Mouse (Mus musculus) left cerebral cortex, adult 9 months (tissue): ENCODE results near the gene Klhdc4.

Experiments used
- DNase-seq, 2 experiments: peaks; one replicate each; pipeline ENCODE4 v3.0.0; 2022; ENCODE audit warnings: low spot score in 2 of 2

Klhdc4 gene

GRCm38 (mm10) chr8:121829048-121829776 is at the start of gene Klhdc4:
Gene Klhdc4 (minus strand): TSS chr8:121829569.
- DNase-seq, result peak; percentile 66 to 92

DNA sequence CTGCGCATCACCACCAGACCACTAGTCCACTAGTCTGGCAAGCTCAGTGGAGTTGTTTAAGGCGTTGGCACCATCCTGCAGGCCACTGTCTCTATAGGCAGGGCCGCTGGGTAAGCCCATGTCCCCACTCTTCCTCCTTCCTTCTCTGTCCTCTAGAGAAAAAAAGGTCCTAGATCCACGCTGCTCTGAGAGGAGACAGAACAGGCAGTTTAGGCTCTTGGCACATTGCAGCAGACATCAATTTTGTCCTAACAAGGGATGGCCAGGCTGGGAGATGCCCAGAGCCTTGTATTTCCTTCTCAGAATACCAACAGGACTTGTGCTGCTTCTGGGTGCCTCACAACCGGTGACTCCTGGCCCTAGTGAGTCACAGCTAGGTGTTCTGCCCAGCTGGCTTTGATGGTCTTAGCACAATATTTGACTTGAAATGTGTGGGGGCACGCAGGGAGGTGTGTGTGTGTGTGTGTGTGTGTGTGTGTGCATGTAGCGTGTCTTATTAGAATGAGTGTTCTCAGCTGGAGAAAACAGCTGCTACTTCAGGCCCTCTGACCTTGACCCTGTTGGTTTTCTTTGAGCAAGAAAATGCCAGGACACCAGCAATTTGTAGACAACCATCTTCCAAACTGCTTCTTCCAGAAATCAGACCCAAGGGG is 48.6 kb upstream of the Klhdc4 start:
- no peak for DNase-seq

DNA sequence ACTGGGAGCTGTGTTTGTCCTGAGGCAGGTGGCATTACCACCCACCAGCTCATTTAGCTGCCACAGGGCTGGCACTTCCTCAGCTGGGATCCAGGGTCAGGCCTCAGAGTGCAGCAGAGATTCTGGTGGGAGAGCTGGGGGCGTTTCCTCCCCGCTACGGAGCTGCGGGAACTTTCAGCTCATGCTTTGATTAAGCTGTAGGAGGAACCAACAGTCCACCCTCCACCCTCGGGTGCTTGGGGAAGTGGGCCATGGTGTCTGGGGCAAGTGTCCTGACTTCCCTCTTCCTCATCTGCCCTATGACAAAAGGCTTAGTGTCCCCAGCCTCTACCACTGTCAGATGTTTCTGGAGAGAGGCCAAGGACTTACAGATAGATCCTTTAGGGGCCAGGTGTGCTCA is 47.8 kb upstream of the Klhdc4 start:
- no peak for DNase-seq

DNA sequence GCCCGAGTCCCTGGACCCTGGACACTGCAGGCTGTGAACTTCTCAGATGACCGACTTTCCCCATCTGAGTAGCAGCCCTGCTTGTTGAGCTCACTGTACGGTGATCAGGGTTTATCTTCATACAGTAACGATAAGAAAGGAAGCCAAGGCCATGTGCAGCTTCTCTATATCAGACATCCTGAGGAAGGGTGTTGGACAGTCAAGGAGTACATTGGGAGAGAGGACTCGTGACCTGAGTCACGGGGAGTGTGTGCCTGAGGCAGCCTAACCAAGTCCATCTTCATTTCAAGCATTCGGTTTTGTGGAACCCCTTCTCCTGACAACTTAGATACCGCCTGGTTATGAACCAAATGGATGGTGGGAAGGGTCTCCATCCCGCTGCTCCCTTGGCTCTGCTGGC is 46.1 kb upstream of the Klhdc4 start:
- DNase-seq, result no peak

GRCm38 (mm10) chr8:121875045-121875444 is 45.7 kb upstream of the Klhdc4 start:
- DNase-seq, result peak in 1 of 2 experiments; percentile 36

DNA sequence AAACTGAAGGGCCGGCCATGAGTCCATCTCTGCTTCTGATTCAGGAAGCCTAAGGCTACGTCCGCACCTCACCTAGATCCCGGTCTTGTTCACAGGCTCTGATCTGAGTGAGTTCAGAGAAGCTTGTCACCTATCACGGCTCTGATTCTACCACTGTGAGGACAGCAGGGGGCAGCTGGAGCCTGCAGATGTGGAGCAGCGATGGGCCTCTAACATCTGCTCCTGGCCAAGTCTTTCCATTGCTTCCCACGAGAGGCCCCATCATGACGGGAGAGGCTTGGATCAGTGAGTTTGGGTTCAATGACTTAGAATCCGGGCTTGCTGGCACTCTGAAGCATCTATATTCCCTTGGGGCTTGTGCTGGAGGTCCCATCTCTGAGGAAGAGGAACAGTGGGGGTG is 44.7 kb upstream of the Klhdc4 start:
- DNase-seq, result no peak

DNA sequence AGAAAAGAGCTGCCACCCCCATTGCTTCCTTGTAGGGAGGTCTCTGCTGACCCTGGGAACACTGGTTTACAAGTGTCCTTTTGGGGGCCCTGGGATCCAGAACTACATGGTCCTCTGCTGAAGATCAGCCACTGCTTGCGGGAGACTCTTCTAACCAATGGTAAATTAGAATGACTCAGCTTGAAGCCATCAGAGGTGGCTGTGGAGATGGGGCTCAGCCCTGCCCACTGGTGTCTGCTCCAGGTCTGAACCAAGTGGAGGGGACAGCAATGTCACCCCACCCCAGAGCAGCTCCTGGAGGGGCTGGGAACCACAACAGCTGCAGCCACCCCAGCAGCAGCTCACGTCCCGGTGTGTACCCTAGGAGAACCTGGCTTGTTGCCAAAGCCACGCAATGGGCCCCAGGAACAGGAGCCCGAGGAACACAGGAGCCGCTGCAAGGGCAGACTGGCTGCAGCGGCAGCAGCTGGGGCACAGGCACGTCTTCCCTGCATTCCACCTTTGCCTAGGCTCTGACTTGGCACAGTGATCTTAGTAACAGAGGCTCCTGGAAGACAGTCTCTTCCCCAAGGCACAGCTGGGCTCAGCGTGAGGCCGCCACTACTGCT is 42.6 kb upstream of the Klhdc4 start:
- DNase-seq, result no peak

DNA sequence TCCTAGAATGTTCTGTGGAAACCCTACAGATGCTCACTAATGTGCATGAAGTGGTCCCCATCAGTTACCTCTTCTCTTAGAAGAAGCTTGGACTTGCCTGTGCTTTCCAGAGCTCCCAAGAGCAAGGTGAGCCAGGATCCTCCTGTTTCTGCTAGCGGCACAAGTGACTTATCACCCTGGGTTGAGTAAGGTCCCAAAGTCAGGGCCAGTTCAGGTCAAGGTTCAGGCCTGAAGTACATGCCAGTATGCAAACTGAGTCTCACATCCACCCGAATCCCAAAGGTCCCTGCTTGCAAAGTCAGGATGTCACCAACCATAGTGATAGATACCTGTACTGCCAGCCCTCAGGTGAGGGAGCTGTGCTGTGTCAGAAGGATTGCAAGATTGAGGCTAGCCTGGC is 40.8 kb upstream of the Klhdc4 start:
- no peak for DNase-seq

- no peak for DNase-seq
Measured at GRCm38 (mm10) chr8:121868896-121869295, 39.5 kb upstream of the Klhdc4 start.

DNA sequence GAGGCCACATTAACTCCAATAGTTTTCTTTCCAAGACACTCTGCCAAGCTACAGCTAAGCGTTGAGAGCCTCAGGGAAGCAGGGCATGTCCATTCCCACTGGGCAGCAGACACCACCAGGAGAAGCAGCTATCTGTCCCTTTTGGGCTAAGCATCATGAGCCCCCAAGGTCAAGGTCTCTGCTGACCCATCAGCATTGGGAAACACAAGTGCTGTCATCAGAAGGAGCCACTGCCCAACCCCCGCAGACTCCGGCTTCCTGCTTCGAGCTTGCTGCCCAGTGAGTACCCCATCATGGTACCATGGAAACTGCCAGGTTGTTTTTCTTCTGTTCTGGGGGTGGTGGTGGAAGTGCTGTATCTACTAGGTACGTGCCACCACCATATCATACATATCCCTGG is 38.8 kb upstream of the Klhdc4 start:
- DNase-seq, result no peak

DNA sequence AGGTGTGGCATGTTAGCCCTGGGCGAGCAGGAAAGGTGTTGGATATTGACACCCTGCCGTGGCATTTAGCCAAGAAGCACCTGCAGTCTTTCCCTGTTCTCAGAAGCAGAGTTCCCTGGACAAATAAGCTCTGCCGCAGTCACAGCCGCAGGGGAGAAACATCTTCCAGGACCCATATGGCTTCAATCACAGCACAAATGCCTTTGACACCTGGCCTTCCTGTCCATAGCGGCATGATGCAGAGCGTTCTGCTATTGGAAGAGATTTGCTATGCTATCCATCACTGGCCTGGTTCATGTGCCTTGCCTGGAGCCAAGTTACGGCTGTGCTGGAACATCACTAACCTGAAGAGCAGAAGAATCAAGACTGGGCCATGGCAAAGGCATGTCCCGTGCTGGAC is 36.0 kb upstream of the Klhdc4 start:
- no peak for DNase-seq

GRCm38 (mm10) chr8:121861806-121862548 is 32.6 kb upstream of the Klhdc4 start:
- no peak for DNase-seq

DNA sequence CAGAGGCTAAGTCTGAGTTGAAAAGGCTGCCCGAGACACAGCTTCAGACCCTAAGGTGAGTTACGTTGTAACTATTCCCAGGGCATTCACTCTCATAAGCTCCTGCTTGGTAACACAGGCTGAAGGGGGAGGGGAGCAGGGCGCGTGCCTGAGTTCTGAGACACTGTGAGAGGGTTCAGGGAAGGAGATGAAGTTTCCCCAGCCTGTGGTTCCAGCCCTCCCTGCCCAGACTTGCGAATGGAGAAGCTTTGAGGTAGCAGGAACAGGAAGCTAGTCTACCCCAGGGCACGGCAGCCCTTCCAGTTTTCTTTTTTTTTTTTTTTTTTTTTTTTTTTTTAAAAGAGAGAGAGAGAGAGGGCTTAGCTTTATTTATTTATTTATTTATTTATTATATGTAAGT is 31.9 kb upstream of the Klhdc4 start:
- DNase-seq, result no peak

DNA sequence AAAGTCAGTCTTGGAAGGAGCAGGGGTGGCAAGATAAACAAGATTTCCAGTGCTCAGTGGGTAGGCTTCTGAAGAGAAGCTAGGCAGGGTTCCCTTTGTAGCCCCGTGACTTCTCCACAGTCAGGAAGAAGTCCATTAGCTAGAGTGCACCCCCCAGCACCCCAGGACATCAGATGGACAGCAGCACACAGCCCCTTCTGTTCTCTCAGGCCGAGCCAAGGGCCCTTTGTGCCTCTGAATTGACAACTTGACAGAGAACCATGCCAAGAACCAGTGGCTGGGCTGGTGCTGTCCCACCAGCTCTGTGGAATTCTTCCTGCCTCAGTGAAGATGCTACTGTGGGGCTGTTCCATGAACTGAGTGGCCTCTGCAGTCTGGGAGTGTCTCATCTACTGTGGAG is 28.4 kb upstream of the Klhdc4 start:
- DNase-seq, result no peak

GRCm38 (mm10) chr8:121857331-121857730 is 28.0 kb upstream of the Klhdc4 start:
- no peak for DNase-seq

DNA sequence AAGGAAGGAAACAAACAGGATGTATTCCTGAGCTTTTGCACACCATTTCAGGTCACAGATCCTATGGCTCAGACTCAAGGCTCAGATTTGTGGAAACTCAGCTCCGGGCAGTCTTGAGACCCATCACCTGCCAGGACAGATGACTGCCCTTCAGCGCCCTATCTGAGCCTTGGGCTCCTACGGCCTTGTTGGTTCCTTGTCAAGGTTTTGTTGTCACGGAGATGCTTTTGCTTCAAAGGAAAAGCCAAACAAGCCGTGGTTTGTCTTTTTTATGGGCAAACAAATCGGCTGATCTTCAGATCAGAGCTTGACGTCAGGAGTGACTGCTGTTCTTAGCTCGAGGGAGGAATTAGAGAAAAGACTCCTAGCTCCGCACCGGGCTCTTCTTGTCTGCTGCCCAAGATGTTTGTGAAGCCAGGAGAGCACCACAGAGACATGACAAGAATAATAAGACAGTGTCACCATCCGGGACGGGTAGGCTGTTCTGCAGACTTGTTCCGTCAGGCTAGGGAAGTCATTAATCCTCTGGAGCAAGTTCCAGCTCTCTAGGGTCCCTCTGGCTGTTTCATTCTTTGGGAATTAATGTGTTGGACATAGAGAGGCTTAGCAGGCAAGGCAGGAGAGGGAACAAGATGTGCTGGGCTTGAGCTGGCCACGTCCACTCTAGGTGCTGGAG is 26.8 kb upstream of the Klhdc4 start:
- no peak for DNase-seq

GRCm38 (mm10) chr8:121853586-121853985 is 24.2 kb upstream of the Klhdc4 start:
- no peak for DNase-seq

- no peak for DNase-seq
Measured at GRCm38 (mm10) chr8:121852464-121852863, 23.1 kb upstream of the Klhdc4 start.

DNA sequence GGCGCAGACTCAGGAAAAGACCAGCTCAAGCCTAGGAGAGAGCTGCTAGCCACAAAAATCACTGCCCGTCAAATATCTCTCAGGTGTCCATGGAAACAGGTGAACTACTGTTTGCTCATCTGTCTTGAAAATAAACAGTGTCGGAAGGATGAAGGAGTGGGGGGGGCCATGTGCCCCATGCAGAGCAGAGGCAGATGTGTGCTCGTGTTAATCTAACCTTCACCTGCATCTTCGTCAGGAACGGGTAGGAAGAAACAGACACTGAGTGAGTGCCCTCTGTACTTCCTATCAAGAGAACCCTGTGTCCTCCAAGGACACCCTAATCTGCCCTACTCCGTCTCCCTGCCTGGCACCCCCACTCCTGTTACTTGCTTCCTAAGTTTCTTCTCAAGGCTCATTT is 22.3 kb upstream of the Klhdc4 start:
- DNase-seq, result no peak

DNA sequence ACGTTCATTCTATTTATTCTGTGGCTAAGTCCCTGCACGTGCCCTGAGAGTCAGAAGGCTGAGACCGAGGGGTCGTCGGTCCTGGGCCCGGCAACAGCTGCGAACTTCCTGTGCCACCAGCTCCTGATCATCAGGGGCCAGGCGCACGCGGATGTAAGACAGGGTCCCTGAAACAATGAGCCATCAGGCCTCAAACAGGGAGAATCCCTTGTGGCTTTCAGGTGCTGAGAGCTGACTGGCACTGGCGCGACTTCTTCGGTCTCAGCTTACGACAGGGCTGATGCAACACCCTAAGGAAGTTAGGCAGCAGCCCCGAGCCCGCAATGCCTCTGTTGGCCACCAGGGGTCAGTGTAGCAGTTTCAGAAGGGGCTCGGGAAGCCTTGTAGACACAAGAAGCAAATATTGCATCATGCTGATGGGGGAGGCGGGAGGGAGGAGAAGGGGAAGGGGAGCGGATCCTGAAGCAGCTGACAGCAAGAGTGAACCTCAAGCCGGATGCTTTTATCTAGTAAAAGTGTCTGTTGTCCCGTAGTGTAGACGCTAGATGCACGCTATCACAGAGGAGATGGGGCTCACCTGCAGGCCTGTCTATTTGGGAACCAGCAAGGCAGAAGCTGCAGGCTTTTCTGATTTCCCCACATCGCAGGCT is 21.6 kb upstream of the Klhdc4 start:
- peak; percentile 82 to 99 for DNase-seq

DNA sequence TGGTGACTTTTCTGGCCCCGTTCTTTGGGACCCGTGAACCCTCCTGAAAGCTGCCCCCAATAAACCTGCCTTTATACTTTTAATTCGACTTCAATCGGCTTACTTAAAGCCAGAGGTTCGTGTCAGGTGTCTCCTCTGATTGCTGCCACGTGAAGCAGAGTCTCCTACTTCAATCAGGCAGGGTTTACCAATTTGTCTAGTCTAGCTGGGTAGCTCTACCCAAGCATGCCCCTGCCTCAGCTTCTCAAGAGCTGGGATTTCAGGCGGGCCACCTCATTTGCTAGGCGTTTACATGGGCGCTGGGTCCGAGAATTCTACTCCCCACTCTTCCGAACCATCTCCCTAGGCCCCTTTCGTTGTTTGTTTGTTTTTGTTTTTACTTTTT is 21.1 kb upstream of the Klhdc4 start:
- DNase-seq, result no peak
